Mouse (Mus musculus) MEL (cell line): ENCODE data around the gene Ccl11. TPM values are rescaled to one million over a fixed set of nuclear protein-coding genes. Genes with fewer than 3 reads are reported as not detected.

ENCODE experiments used
- DNase-seq: peaks from one replicate; pipeline ENCODE4 v3.0.0; 2011; ENCODE audit warnings: low read depth, low spot score
- H3K27ac ChIP-seq: 2 replicates; pipeline ENCODE4 v1.5.1; 2012; ENCODE audit warnings: low read depth, mild to moderate bottlenecking, control low read depth, low read length, moderate library complexity; ENCODE audit not compliant: control insufficient read depth
- H3K27me3 ChIP-seq, 2 experiments: fragments of 150-350 bp in 1 of 2; sonication (generic) in 1 of 2; 2 replicates each; pipeline ENCODE4 v1.6.1; 2012; ENCODE audit warnings: low read length in 2 of 2, mild to moderate bottlenecking in 2 of 2, improper control_type of control experiment in 1 of 2, moderate library complexity in 1 of 2; ENCODE audit not compliant: insufficient read depth in 2 of 2, control insufficient read depth in 1 of 2
- H3K36me3 ChIP-seq, 2 experiments: 2 replicates each; pipeline ENCODE4 v1.6.1; 2012 to 2014; ENCODE audit warnings: low read length in 2 of 2, improper control_type of control experiment in 1 of 2, inconsistent platforms in 1 of 2, mild to moderate bottlenecking in 1 of 2; ENCODE audit not compliant: insufficient read depth in 2 of 2, control insufficient read depth in 1 of 2
- H3K4me1 ChIP-seq, 2 experiments: fragments of 150-350 bp in 1 of 2; sonication (generic) in 1 of 2; 2 replicates each; pipeline ENCODE4 v1.6.1; 2012; ENCODE audit warnings: low read length in 2 of 2, improper control_type of control experiment in 1 of 2, mild to moderate bottlenecking in 1 of 2; ENCODE audit not compliant: insufficient read depth in 2 of 2, control insufficient read depth in 1 of 2
- H3K4me3 ChIP-seq, 2 experiments: fragments of 150-350 bp in 1 of 2; sonication (generic) in 1 of 2; 2 replicates each; pipeline ENCODE4 v1.5.1; 2012; ENCODE audit warnings: low read depth in 2 of 2, low read length in 2 of 2, mild to moderate bottlenecking in 2 of 2, moderate library complexity in 2 of 2, control low read depth in 1 of 2, improper control_type of control experiment in 1 of 2; ENCODE audit not compliant: control insufficient read depth in 1 of 2, insufficient read depth in 1 of 2
- H3K79me2 ChIP-seq: 2 replicates; pipeline ENCODE4 v1.6.1; 2012; ENCODE audit warnings: mild to moderate bottlenecking, low read length, moderate library complexity; ENCODE audit not compliant: control insufficient read depth, poor library complexity, insufficient read depth
- H3K9ac ChIP-seq: 2 replicates; pipeline ENCODE4 v1.6.1; 2012; ENCODE audit warnings: low read depth, mild to moderate bottlenecking, control low read depth, low read length, moderate library complexity; ENCODE audit not compliant: control insufficient read depth, poor library complexity, severe bottlenecking
- H3K9me3 ChIP-seq: fragments of 150-350 bp; sonication (generic); replicated peaks from 2 replicates; pipeline ENCODE4 v1.6.1; 2012; ENCODE audit warnings: mild to moderate bottlenecking, low read length, improper control_type of control experiment, moderate library complexity; ENCODE audit not compliant: insufficient read depth
- CTCF ChIP-seq, 3 experiments: IDR thresholded peaks in 2 of 3; conservative IDR thresholded peaks in 1 of 3; 2 replicates each; pipeline ENCODE4 v1.5.1; 2011 to 2012; ENCODE audit warnings: low read length in 3 of 3, low read depth in 2 of 3, mild to moderate bottlenecking in 2 of 3, improper control_type of control experiment in 1 of 3, inconsistent platforms in 1 of 3, mixed read lengths in 1 of 3, moderate library complexity in 1 of 3; ENCODE audit not compliant: control insufficient read depth in 1 of 3, insufficient read depth in 1 of 3, poor library complexity in 1 of 3, severe bottlenecking in 1 of 3
- KAT2A ChIP-seq: conservative IDR thresholded peaks from 2 replicates; pipeline ENCODE4 v1.6.1; 2012; ENCODE audit warnings: low read depth, low read length, improper control_type of control experiment, inconsistent platforms
- MAX ChIP-seq: IDR thresholded peaks from 2 replicates; pipeline ENCODE4 v1.6.1; 2011; ENCODE audit warnings: low read length, improper control_type of control experiment
- MAZ ChIP-seq: IDR thresholded peaks from 2 replicates; pipeline ENCODE4 v1.6.1; 2012; ENCODE audit warnings: low read depth, mild to moderate bottlenecking, inconsistent platforms, low read length, improper control_type of control experiment
- TCF12 ChIP-seq: IDR thresholded peaks from 2 replicates; pipeline ENCODE4 v1.6.1; 2014; ENCODE audit warnings: low read depth, mild to moderate bottlenecking, inconsistent platforms, low read length, improper control_type of control experiment, moderate library complexity
- USF2 ChIP-seq, 2 experiments: IDR thresholded peaks; 2 replicates each; pipeline ENCODE4 v1.6.1; 2011 to 2012; ENCODE audit warnings: improper control_type of control experiment in 2 of 2, low read length in 2 of 2, borderline replicate concordance in 1 of 2, inconsistent platforms in 1 of 2, low read depth in 1 of 2, mild to moderate bottlenecking in 1 of 2; ENCODE audit not compliant: insufficient read depth in 1 of 2
- ZMIZ1 ChIP-seq: IDR thresholded peaks from 2 replicates; pipeline ENCODE4 v1.6.1; 2012; ENCODE audit warnings: low read depth, mild to moderate bottlenecking, inconsistent platforms, low read length, improper control_type of control experiment, moderate library complexity
- ZNF384 ChIP-seq: IDR thresholded peaks from 2 replicates; pipeline ENCODE4 v1.6.1; 2012; ENCODE audit warnings: low read depth, mild to moderate bottlenecking, inconsistent platforms, low read length, improper control_type of control experiment
- polyA plus RNA-seq, 2 experiments: library from polyadenylated mRNA; stranded (reverse) in 1 of 2; unstranded in 1 of 2; fragments of >175 nt in 1 of 2; fragments of >200 nt in 1 of 2; gene quantifications; 2 replicates each; pipeline versions ENCODE4 v1.2.1 to v1.2.4; 2012; ENCODE audit warnings: low replicate concordance in 2 of 2, low read depth in 1 of 2; ENCODE audit not compliant: insufficient read length in 2 of 2, insufficient read depth in 1 of 2, missing spikeins in 1 of 2
- total RNA-seq: library from RNA; depleted of rRNA; stranded (reverse); fragments of 300-350 nt; gene quantifications from 2 replicates; pipeline ENCODE4 v1.2.3, GENCODE M21; 2012; rRNA removed

Gene Ccl11
- total and polyA plus RNA-seq, 3 experiments = not detected

DNA sequence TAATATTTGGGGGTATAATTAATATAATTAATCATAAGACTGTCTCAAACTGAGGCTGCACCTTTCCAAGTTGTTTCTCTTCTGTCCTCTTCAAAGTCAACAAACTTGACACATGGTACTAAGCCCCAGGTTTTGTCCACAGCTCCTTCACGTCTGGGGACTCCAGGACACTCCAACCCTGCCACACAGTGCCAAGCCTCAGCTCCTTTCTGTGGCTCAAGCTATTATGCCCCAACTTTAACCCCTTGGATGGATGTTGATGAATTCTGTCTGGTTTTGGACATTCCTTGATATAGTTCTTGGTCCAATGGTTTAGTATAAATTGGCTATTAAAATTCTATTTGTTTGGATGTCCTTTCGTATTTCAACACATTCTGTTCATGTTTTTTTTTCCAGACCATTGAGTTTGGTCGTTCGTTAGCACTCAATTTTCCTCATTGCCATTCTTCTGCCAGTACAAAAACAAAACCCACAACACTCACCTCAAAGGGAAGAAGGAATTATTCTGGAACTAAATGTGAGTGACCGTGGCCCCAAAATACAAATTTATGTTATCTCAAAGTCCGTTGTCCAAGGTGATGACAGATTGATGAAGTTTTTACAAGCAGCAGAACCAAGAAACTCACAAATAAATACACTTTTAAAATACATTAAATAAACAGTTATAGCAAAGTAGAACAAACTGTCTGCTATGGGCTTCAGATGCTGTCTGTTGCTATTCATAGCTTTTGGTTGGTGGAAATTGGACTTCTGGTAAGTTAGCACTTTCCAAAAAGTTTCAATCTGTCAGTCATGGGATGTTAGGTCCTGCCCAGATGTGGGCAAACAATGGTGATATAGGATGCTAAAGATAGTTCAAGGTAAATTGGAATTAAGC is 53.0 kb downstream of the Ccl11 start:
- TF ChIP-seq MAZ = no peak
- TF ChIP-seq KAT2A = no peak
- no peak for TF ChIP-seq ZNF384
- TF ChIP-seq MAX = no peak
- no peak for TF ChIP-seq ZMIZ1
- TF ChIP-seq USF2 (IDR thresholded peaks at IDR 0.05; ENCODE audit: borderline replicate concordance in 1 of 2, insufficient read depth in 1 of 2, low read depth in 1 of 2, low read length in 2 of 2) = no peak
- no peak for TF ChIP-seq CTCF (IDR thresholded peaks at IDR 0.05 in 2 of 3, conservative IDR thresholded peaks at IDR 0.05 in 1 of 3; ENCODE audit: control insufficient read depth in 1 of 3, insufficient read depth in 1 of 3, low read depth in 2 of 3, low read length in 3 of 3, poor library complexity in 1 of 3, severe bottlenecking in 1 of 3)
- TF ChIP-seq TCF12 = no peak
- Histone ChIP-seq H3K79me2 (no peaks in the 10 kb centered on the region), H3K4me3 (no peak overlapping the region), H3K4me1 (no peaks in the 10 kb centered on the region), H3K36me3 (no peaks in the 10 kb centered on the region), H3K9ac (no peak overlapping the region), H3K27me3 (no peaks in the 10 kb centered on the region), H3K9me3 (no peaks in the 10 kb centered on the region), H3K27ac (no peak overlapping the region)
- no peak for DNase-seq

Other genes with a start within 250 kb of the Ccl11 start
- not detected in 2 replicates for gene 5530401A14Rik, start 197.2 kb upstream of the Ccl11 start, total RNA-seq
- gene 5530401A14Rik, start 197.2 kb upstream of the Ccl11 start, polyA plus RNA-seq = not detected
- not detected in 2 replicates for gene Asic2, start 89.4 kb upstream of the Ccl11 start, total RNA-seq
- gene Asic2, start 89.4 kb upstream of the Ccl11 start, polyA plus RNA-seq = not detected
- gene Ccl2, start 22.3 kb upstream of the Ccl11 start, total RNA-seq = 0.15 and 0.20 TPM in 2 replicates
- not detected for gene Ccl2, start 22.3 kb upstream of the Ccl11 start, polyA plus RNA-seq
- not detected in 2 replicates for gene Gm17268, start 19.3 kb upstream of the Ccl11 start, total RNA-seq
- not detected for gene Gm17268, start 19.3 kb upstream of the Ccl11 start, polyA plus RNA-seq
- gene Ccl7, start 12.1 kb upstream of the Ccl11 start, total RNA-seq = not detected in 2 replicates
- gene Ccl7, start 12.1 kb upstream of the Ccl11 start, polyA plus RNA-seq = not detected
- gene Ccl12, start 44.0 kb downstream of the Ccl11 start, total RNA-seq = not detected in 2 replicates
- not detected for gene Ccl12, start 44.0 kb downstream of the Ccl11 start, polyA plus RNA-seq
- gene Ccl8, start 57.4 kb downstream of the Ccl11 start, total RNA-seq = not detected in 2 replicates
- not detected for gene Ccl8, start 57.4 kb downstream of the Ccl11 start, polyA plus RNA-seq
- not detected in 2 replicates for gene Ccl1, start 247.9 kb downstream of the Ccl11 start, total RNA-seq
- not detected for gene Ccl1, start 247.9 kb downstream of the Ccl11 start, polyA plus RNA-seq